Mouse (Mus musculus) left cerebral cortex, postnatal 36 days (tissue): ENCODE measurements around the gene Acvrl1. TPM values are rescaled to one million over a fixed set of nuclear protein-coding genes. Genes with fewer than 3 reads are reported as not detected.
"Not testable (repeated sequence)": the region's sequence is repeated elsewhere in the genome, so short reads cannot be mapped to it uniquely, and the experiment has no call there.

Experiments
- DNase-seq, 2 experiments: peaks; one replicate each; pipeline ENCODE4 v3.0.0; 2021 to 2022; ENCODE audit warnings: low spot score in 2 of 2, mixed read lengths in 1 of 2
- intact Hi-C: fragments of 180-260 bp; cut with DNase I; formaldehyde crosslinking; loops from one replicate; pipeline ENCODE4 v1.15.1; 2025
- total RNA-seq, 2 experiments: library from RNA; stranded (reverse); gene quantifications; 2 replicates each; pipeline ENCODE4 v1.2.3; 2021

Acvrl1 gene
- total RNA-seq, 2 experiments from 2014 or later: 13.2 to 16.7 TPM

GRCm38 (mm10) chr15:101105496-101105994 is 22.8 kb upstream of the Acvrl1 start:
- peak; percentile 54 to 63 for DNase-seq
- intact Hi-C loops: no loop called here

- no peak for DNase-seq
- intact Hi-C loops: no loop called here
Measured at GRCm38 (mm10) chr15:101106011-101106410, 22.3 kb upstream of the Acvrl1 start.

- intact Hi-C loops: no loop called here
- no peak for DNase-seq
Measured at GRCm38 (mm10) chr15:101107906-101108671, 20.2 kb upstream of the Acvrl1 start.

- no peak for DNase-seq
- intact Hi-C loops: no loop called here
Measured at GRCm38 (mm10) chr15:101113176-101113575, 15.1 kb upstream of the Acvrl1 start.

GRCm38 (mm10) chr15:101113778-101114177 is 14.5 kb upstream of the Acvrl1 start:
- intact Hi-C loops, DNase-seq: not testable (repeated sequence)

- intact Hi-C loops: no loop called here
- DNase-seq: no peak
Measured at GRCm38 (mm10) chr15:101115511-101116110, 12.7 kb upstream of the Acvrl1 start, which contains the start of gene Ankrd33. Gene Ankrd33, plus strand, starts transcription at chr15:101115755.

GRCm38 (mm10) chr15:101118399-101119125 is 9.8 kb upstream of the Acvrl1 start:
- DNase-seq: no peak
- intact Hi-C loops: no loop called here

- intact Hi-C loops: no loop called here
- no peak for DNase-seq
Measured at GRCm38 (mm10) chr15:101121411-101122289, 6.7 kb upstream of the Acvrl1 start.

- intact Hi-C loops: no loop called here
- no peak for DNase-seq
Measured at GRCm38 (mm10) chr15:101122290-101122589, 6.1 kb upstream of the Acvrl1 start.

- intact Hi-C loops: no loop called here
- no peak for DNase-seq
Measured at GRCm38 (mm10) chr15:101123202-101123601, 5.1 kb upstream of the Acvrl1 start.

GRCm38 (mm10) chr15:101125561-101125960 is 2.8 kb upstream of the Acvrl1 start:
- DNase-seq: no peak
- intact Hi-C loops: no loop called here

GRCm38 (mm10) chr15:101126876-101127544 is 1.3 kb upstream of the Acvrl1 start:
- intact Hi-C loops: no loop called here
- DNase-seq: no peak

- DNase-seq: no peak
- intact Hi-C loops: no loop called here
Measured at GRCm38 (mm10) chr15:101129412-101129811, 1.1 kb downstream of the Acvrl1 start.

- DNase-seq: no peak
- intact Hi-C loops: no loop called here
Measured at GRCm38 (mm10) chr15:101131498-101131897, 3.2 kb downstream of the Acvrl1 start.

- DNase-seq: no peak
- intact Hi-C loops: no loop called here
Measured at GRCm38 (mm10) chr15:101132041-101132440, 3.7 kb downstream of the Acvrl1 start.

GRCm38 (mm10) chr15:101132761-101133160 is 4.4 kb downstream of the Acvrl1 start:
- DNase-seq: no peak
- intact Hi-C loops: no loop called here

- intact Hi-C loops: no loop called here
- DNase-seq: no peak
Measured at GRCm38 (mm10) chr15:101133993-101134704, 5.8 kb downstream of the Acvrl1 start.

- no peak for DNase-seq
- intact Hi-C loops: no loop called here
Measured at GRCm38 (mm10) chr15:101135405-101135804, 7.1 kb downstream of the Acvrl1 start.
